Mouse (Mus musculus) left cerebral cortex, postnatal 4 days (tissue): ENCODE data around the gene Ccr3. TPM values are rescaled to one million over a fixed set of nuclear protein-coding genes. Genes with fewer than 3 reads are reported as not detected.
"Not testable (repeated sequence)": the region's sequence is repeated elsewhere in the genome, so short reads cannot be mapped to it uniquely, and the experiment has no call there.

ENCODE experiments used
- DNase-seq: peaks from one replicate; pipeline ENCODE4 v3.0.0-alpha.2; 2022
- intact Hi-C: fragments of 180-260 bp; cut with DNase I; formaldehyde crosslinking; loops from one replicate; pipeline ENCODE4 v1.15.1; 2025
- total RNA-seq, 2 experiments: library from RNA; stranded (reverse); gene quantifications; 2 replicates each; pipeline ENCODE4 v1.2.3; 2021

Ccr3 gene
- total RNA-seq, 2 experiments from 2014 or later: not detected

GRCm38 (mm10) chr9:124038949-124039348, 17.2 kb downstream of the Ccr3 start:
- intact Hi-C loops: no loop called here
- no peak for DNase-seq

- intact Hi-C loops: no loop called here
- no peak for DNase-seq
These were observed 19.2 kb downstream of the Ccr3 start for GRCm38 (mm10) chr9:124040932-124041331.

- intact Hi-C loops: no loop called here
- DNase-seq: no peak
These were observed 31.8 kb downstream of the Ccr3 start for GRCm38 (mm10) chr9:124053532-124053931.

- DNase-seq: no peak
- intact Hi-C loops: no loop called here
These were observed 34.5 kb downstream of the Ccr3 start for GRCm38 (mm10) chr9:124056158-124056709.

GRCm38 (mm10) chr9:124059660-124060352, 38.0 kb downstream of the Ccr3 start:
- intact Hi-C loops: no loop called here
- no peak for DNase-seq

GRCm38 (mm10) chr9:124061474-124062432, 40.0 kb downstream of the Ccr3 start:
- DNase-seq, intact Hi-C loops: not testable (repeated sequence)

- no peak for DNase-seq
- intact Hi-C loops: no loop called here
These were observed 44.9 kb downstream of the Ccr3 start for GRCm38 (mm10) chr9:124066572-124067103.

GRCm38 (mm10) chr9:124068098-124069058, 46.6 kb downstream of the Ccr3 start:
- DNase-seq: no peak
- intact Hi-C loops: no loop called here

- intact Hi-C loops: no loop called here
- no peak for DNase-seq
These were observed 49.7 kb downstream of the Ccr3 start for GRCm38 (mm10) chr9:124071506-124071905.

- intact Hi-C loops: no loop called here
- no peak for DNase-seq
These were observed 58.0 kb downstream of the Ccr3 start for GRCm38 (mm10) chr9:124079803-124080202.

- DNase-seq, intact Hi-C loops: not testable (repeated sequence)
These were observed 58.7 kb downstream of the Ccr3 start for GRCm38 (mm10) chr9:124080471-124080870.

Other genes with a start within 250 kb of the Ccr3 start
- not detected for gene Cxcr6, start 215.5 kb upstream of the Ccr3 start, total RNA-seq
- 10 to 100 TPM; 16.6 to 17.5 TPM for gene Fyco1, start 170.1 kb upstream of the Ccr3 start, total RNA-seq
- not detected for gene Xcr1, start 159.9 kb upstream of the Ccr3 start, total RNA-seq
- under 1 TPM; 0.56 to 0.74 TPM for gene Ccr1, start 53.3 kb upstream of the Ccr3 start, total RNA-seq
- gene Ccr1l1, start 43.6 kb upstream of the Ccr3 start, total RNA-seq: not detected
- under 1 TPM in 1 of 2 experiments, not detected in 1; 0.16 TPM for gene Ccr2, start 80.0 kb downstream of the Ccr3 start, total RNA-seq
- 1 to 10 TPM; 2.4 to 2.8 TPM for gene Ccr5, start 99.6 kb downstream of the Ccr3 start, total RNA-seq